Mouse (Mus musculus) kidney, adult 2 months (tissue): Measurements from ENCODE around the gene Rin2. TPM values are rescaled to one million over a fixed set of nuclear protein-coding genes. Genes with fewer than 3 reads are reported as not detected.
A peak's percentile ranks its signal among the peaks of the same experiment; 100 is the strongest.

ENCODE experiments used
- DNase-seq: peaks from one replicate; pipeline ENCODE4 v3.0.0; 2021
- H3K27ac ChIP-seq: fragments of 200-500 bp; 2 replicates; pipeline ENCODE4 v1.5.1; 2012; ENCODE audit warnings: low read depth, low read length, control low read depth, inconsistent platforms; ENCODE audit not compliant: insufficient read depth
- H3K27me3 ChIP-seq: fragments of 200-500 bp; replicated peaks from 2 replicates; pipeline ENCODE4 v1.6.1; 2012; ENCODE audit warnings: mild to moderate bottlenecking, moderate library complexity, low read length, inconsistent platforms; ENCODE audit not compliant: control insufficient read depth, insufficient read depth
- H3K36me3 ChIP-seq: fragments of 200-500 bp; 2 replicates; pipeline ENCODE4 v1.6.1; 2012; ENCODE audit warnings: mild to moderate bottlenecking, moderate library complexity, low read length, inconsistent platforms; ENCODE audit not compliant: control insufficient read depth, insufficient read depth
- H3K4me1 ChIP-seq: fragments of 200-500 bp; 2 replicates; pipeline ENCODE4 v1.6.1; 2011; ENCODE audit warnings: low read length; ENCODE audit not compliant: control insufficient read depth, insufficient read depth
- H3K4me3 ChIP-seq: fragments of 200-500 bp; 2 replicates; pipeline ENCODE4 v1.5.1; 2011; ENCODE audit warnings: mild to moderate bottlenecking, low read depth, low read length, control low read depth; ENCODE audit not compliant: insufficient read depth
- CTCF ChIP-seq: fragments of 200-500 bp; conservative IDR thresholded peaks from 2 replicates; pipeline ENCODE4 v1.5.1; 2011; ENCODE audit warnings: low read depth, mild to moderate bottlenecking, control low read depth, low read length, moderate library complexity, mixed read lengths; ENCODE audit not compliant: insufficient read depth, insufficient read length
- POLR2A ChIP-seq: fragments of 200-500 bp; IDR thresholded peaks from one replicate; pipeline ENCODE4 v1.6.1; 2011; ENCODE audit warnings: low read depth, low read length, control low read depth
- WGBS: fragments of 180-500 bp; shearing (Covaris S2); methylation state at CpG from one replicate; pipeline ENCODE4 v1.1.7; 2018; 5-methylcytosine and 5-hydroxymethylcytosine counted together
- polyA plus RNA-seq: library from polyadenylated mRNA; depleted of rRNA; stranded (reverse); fragments of >200 nt; gene quantifications from 2 replicates; pipeline ENCODE4 v1.2.3, GENCODE M21; 2012

Rin2 gene
- polyA plus RNA-seq, 1 experiment, result 18.8 TPM

- peak overlapping the region; percentile 80 for H3K27ac ChIP-seq
- H3K4me1 ChIP-seq, result peaks cover 43% of the 10 kb centered on the region
- no peak for DNase-seq
- WGBS, result 68% methylated on average over 3 of the region's 3 CpGs
- H3K27me3 ChIP-seq, result no peaks in the 10 kb centered on the region
- H3K36me3 ChIP-seq, result no peaks in the 10 kb centered on the region
- no peak overlapping the region for H3K4me3 ChIP-seq
- TF ChIP-seq CTCF, result no peak
Observed at GRCm38 (mm10) chr2:145828603-145829002, 153.6 kb downstream of the Rin2 start.

GRCm38 (mm10) chr2:145829231-145829630 is 154.2 kb downstream of the Rin2 start:
- 48% methylated on average over 4 of the region's 4 CpGs for WGBS
- H3K27ac ChIP-seq, result no peak overlapping the region
- TF ChIP-seq POLR2A, result no peak
- no peak for TF ChIP-seq CTCF
- DNase-seq, result peak; percentile 81
- H3K4me1 ChIP-seq, result peaks cover 43% of the 10 kb centered on the region
- H3K27me3 ChIP-seq, result no peaks in the 10 kb centered on the region
- H3K36me3 ChIP-seq, result no peaks in the 10 kb centered on the region
- H3K4me3 ChIP-seq, result no peak overlapping the region

GRCm38 (mm10) chr2:145830417-145830816 is 155.4 kb downstream of the Rin2 start:
- Histone ChIP-seq H3K4me1 (peaks cover 36% of the 10 kb centered on the region), H3K27me3 (no peaks in the 10 kb centered on the region), H3K4me3 (no peak overlapping the region), H3K27ac (0 out of 2 replicates have a peak overlapping the region, but pooled peaks have one; percentile 30), H3K36me3 (peaks cover 3% of the 10 kb centered on the region; the same call in 1 of the 2 replicates)
- TF ChIP-seq POLR2A, result no peak
- TF ChIP-seq CTCF, result no peak
- WGBS, result 80% methylated on average over 3 of the region's 3 CpGs
- DNase-seq, result peak; percentile 46

- TF ChIP-seq CTCF, result no peak
- TF ChIP-seq POLR2A, result no peak
- H3K4me1 ChIP-seq, result peaks cover 32% of the 10 kb centered on the region
- H3K27me3 ChIP-seq, result no peaks in the 10 kb centered on the region
- no peak overlapping the region for H3K4me3 ChIP-seq
- peak; percentile 73 for DNase-seq
- peaks cover 3% of the 10 kb centered on the region; the same call in 1 of the 2 replicates for H3K36me3 ChIP-seq
- peak overlapping the region; percentile 57 for H3K27ac ChIP-seq
- 38% methylated on average over 17 of the region's 17 CpGs for WGBS
Observed at GRCm38 (mm10) chr2:145831949-145832835, 157.2 kb downstream of the Rin2 start.

DNA sequence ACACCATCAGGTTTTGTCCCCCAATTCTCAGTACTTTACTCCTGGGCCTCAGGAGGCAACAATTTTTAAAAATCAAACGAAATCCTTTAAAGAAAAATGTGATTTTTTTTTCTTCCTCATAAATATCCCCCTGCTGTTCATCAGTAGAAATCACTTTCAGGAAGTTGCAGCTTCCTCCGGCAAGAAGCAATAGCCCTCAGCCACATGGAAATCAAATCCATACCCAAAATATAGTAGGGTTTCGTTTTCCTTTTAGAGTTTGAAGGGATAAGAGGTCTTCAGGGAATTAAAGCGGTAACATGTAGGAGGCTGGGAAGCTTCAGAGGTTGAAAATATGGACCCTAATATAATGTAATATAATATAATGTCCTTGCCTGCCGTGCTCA is 157.8 kb downstream of the Rin2 start:
- H3K36me3 ChIP-seq, result peaks cover 3% of the 10 kb centered on the region; the same call in 1 of the 2 replicates
- no peak overlapping the region for H3K4me3 ChIP-seq
- 58% methylated on average over 5 of the region's 5 CpGs for WGBS
- DNase-seq, result no peak
- no peaks in the 10 kb centered on the region for H3K27me3 ChIP-seq
- no peak for TF ChIP-seq CTCF
- no peak for TF ChIP-seq POLR2A
- H3K4me1 ChIP-seq, result peaks cover 27% of the 10 kb centered on the region
- H3K27ac ChIP-seq, result peak overlapping the region; percentile 71; the same call in 1 of the 2 replicates

DNA sequence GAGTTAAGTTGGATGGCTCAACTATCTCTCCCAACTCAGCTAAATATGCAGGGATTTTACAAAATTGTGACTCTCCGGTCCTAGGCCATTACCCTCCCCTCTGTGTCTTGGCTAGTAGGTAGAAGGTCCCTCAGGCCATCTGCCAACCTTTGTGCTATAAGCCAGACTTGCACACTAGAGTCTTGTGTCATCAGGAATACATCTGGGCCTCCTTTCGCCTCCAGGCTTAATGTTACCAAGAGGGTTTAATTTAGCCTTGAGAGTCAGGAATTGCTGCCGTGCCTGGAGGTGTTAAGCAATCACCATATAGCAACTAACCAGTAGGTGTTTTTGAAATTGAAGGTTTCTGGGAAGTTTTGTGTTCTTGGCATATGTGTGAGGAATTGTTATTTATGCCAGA is 158.3 kb downstream of the Rin2 start:
- Histone ChIP-seq H3K27ac (peak overlapping the region; percentile 71; the same call in 1 of the 2 replicates), H3K27me3 (no peaks in the 10 kb centered on the region), H3K4me1 (peaks cover 23% of the 10 kb centered on the region; the same call in 1 of the 2 replicates), H3K36me3 (peaks cover 3% of the 10 kb centered on the region; the same call in 1 of the 2 replicates), H3K4me3 (no peak overlapping the region)
- no peak for DNase-seq
- TF ChIP-seq POLR2A (no peak), CTCF (no peak)
- 85% methylated on average over 3 of the region's 3 CpGs for WGBS

GRCm38 (mm10) chr2:145835920-145836319 is 160.9 kb downstream of the Rin2 start:
- H3K27me3 ChIP-seq, result no peaks in the 10 kb centered on the region
- peaks cover 3% of the 10 kb centered on the region; the same call in 1 of the 2 replicates for H3K36me3 ChIP-seq
- no peak for DNase-seq
- H3K4me3 ChIP-seq, result no peak overlapping the region
- H3K4me1 ChIP-seq, result peaks cover 11% of the 10 kb centered on the region; the same call in 1 of the 2 replicates
- 88% methylated on average over 1 of the region's 1 CpGs for WGBS
- TF ChIP-seq CTCF (no peak), POLR2A (no peak)
- H3K27ac ChIP-seq, result no peak overlapping the region
